Mouse (Mus musculus) forebrain, embryonic 14.5 days (tissue): ENCODE measurements around the gene Tusc2. TPM values are rescaled to one million over a fixed set of nuclear protein-coding genes. Genes with fewer than 3 reads are reported as not detected.
A peak's percentile ranks its signal among the peaks of the same experiment; 100 is the strongest.

ENCODE experiments used
- ATAC-seq: fragments of 200-750 bp; cut with Nextera tagmentation; 2 replicates; pipeline ENCODE4 v1.8.0; 2017; ENCODE audit warnings: mild to moderate bottlenecking, moderate library complexity
- DNase-seq: peaks from one replicate; pipeline ENCODE4 v3.0.0-alpha.2; 2015; ENCODE audit warnings: low spot score
- H3K27ac ChIP-seq: fragments of 300-500 bp; sonication (generic); 2 replicates; pipeline ENCODE4 v1.5.1; 2014; ENCODE audit warnings: low read depth, mild to moderate bottlenecking, control low read depth, low read length, moderate library complexity
- H3K27me3 ChIP-seq: fragments of 300-500 bp; sonication (generic); replicated peaks from 2 replicates; pipeline ENCODE4 v1.6.1; 2014; ENCODE audit warnings: low read length, control low read depth, mixed read lengths; ENCODE audit not compliant: control insufficient read depth, insufficient read depth
- H3K36me3 ChIP-seq: fragments of 300-500 bp; sonication (generic); 2 replicates; pipeline ENCODE4 v1.6.1; 2014; ENCODE audit warnings: low read length, control low read depth; ENCODE audit not compliant: control insufficient read depth, insufficient read depth
- H3K4me1 ChIP-seq: fragments of 300-500 bp; sonication (generic); 2 replicates; pipeline ENCODE4 v1.6.1; 2014; ENCODE audit warnings: antibody characterized with exemption, low read length, control low read depth; ENCODE audit not compliant: control insufficient read depth, insufficient read depth
- H3K4me2 ChIP-seq: fragments of 300-500 bp; sonication (generic); 2 replicates; pipeline ENCODE4 v1.6.1; 2014; ENCODE audit warnings: mild to moderate bottlenecking, control low read depth, low read length
- H3K4me3 ChIP-seq: fragments of 300-500 bp; sonication (generic); 2 replicates; pipeline ENCODE4 v1.5.1; 2014; ENCODE audit warnings: low read depth, low read length, control low read depth
- H3K9ac ChIP-seq: fragments of 300-500 bp; sonication (generic); 2 replicates; pipeline ENCODE4 v1.6.1; 2014; ENCODE audit warnings: mild to moderate bottlenecking, low read length, control low read depth, moderate library complexity
- H3K9me3 ChIP-seq: fragments of 300-500 bp; sonication (generic); replicated peaks from 2 replicates; pipeline ENCODE4 v1.6.1; 2016; ENCODE audit warnings: low read length, control low read depth, mixed read lengths; ENCODE audit not compliant: control insufficient read depth
- WGBS: fragments of 180-500 bp; shearing (Covaris S2); extraction: QIAGEN DNeasy Blood & Tissue Kit; methylation state at CpG from one replicate; pipeline ENCODE4 v1.1.7; 2014; 5-methylcytosine and 5-hydroxymethylcytosine counted together
- polyA plus RNA-seq: library from polyadenylated mRNA; unstranded; fragments of >200 nt; fragmentation: Nextera tagmentation; extraction: Ambion mirVana; gene quantifications from 2 replicates; pipeline ENCODE4 v1.2.1, GENCODE M21; 2014

Tusc2 gene
- polyA plus RNA-seq, 1 experiment from 2014 or later = 107 TPM

DNA sequence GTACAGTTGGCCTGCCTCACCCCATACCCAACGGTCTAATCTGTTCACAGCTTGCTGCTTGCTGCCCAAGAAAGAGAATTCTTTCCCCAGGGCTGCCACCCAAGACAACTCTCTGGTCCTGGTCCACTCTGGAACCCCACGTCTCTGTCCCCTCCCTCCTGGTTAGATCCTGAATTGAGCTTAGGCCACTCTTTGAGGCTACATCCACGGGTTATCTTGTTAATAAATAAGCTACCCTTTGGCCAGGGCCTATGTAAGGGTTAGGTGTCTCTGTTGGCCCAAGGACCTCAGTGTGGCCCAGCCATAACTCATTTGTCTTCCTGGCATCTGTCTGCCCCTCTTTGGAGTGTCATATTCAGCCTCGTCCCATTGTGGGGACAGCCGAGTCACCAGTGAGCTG is 35.3 kb downstream of the Tusc2 start:
- no peak overlapping the region for H3K9ac ChIP-seq
- peaks cover 13% of the 10 kb centered on the region; the same call in 1 of the 2 replicates for H3K36me3 ChIP-seq
- H3K4me2 ChIP-seq = no peak overlapping the region
- no peaks in the 10 kb centered on the region for H3K9me3 ChIP-seq
- H3K27me3 ChIP-seq = no peaks in the 10 kb centered on the region
- no peak overlapping the region for H3K27ac ChIP-seq
- no peak for ATAC-seq
- no peak for DNase-seq
- WGBS = 88% methylated on average over 5 of the region's 5 CpGs
- no peak overlapping the region for H3K4me3 ChIP-seq
- H3K4me1 ChIP-seq = no peaks in the 10 kb centered on the region

DNA sequence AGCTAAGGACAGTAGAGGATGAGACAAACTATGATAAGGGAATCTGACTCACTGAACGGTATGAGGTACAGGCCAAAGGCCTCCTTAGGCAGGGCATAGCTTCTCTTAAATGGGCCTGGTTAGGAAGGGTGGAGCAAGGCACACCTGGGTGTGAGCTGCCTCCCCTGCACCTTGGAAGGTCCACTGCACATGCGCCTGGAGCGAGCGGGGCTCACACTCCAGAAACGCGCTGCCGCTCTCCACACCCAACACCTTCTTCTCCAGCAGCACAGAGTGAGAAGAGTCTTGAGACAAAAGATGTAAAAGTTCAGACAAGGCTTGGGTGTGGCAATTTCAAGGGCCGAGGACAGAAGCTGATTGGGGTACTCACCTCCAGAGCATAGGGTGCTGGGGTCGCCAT is 36.4 kb downstream of the Tusc2 start:
- WGBS = 91% methylated on average over 9 of the region's 9 CpGs
- no peak for ATAC-seq

GRCm38 (mm10) chr9:107599842-107600241 is 36.8 kb downstream of the Tusc2 start:
- WGBS = 79% methylated on average over 14 of the region's 14 CpGs
- Histone ChIP-seq H3K36me3 (0 out of 2 replicates have a peak, but pooled peaks cover 3% of the 10 kb centered on the region), H3K27me3 (no peaks in the 10 kb centered on the region), H3K9me3 (no peaks in the 10 kb centered on the region), H3K4me2 (no peak overlapping the region), H3K4me1 (peaks cover 2% of the 10 kb centered on the region; the same call in 1 of the 2 replicates), H3K9ac (no peak overlapping the region), H3K27ac (no peak overlapping the region), H3K4me3 (no peak overlapping the region)
- DNase-seq (peak; percentile 36), ATAC-seq (no peak)

More for the DNA sequence above, 36.4 kb downstream of the Tusc2 start:
- Histone ChIP-seq H3K4me1 (no peaks in the 10 kb centered on the region), H3K27ac (no peak overlapping the region), H3K9me3 (no peaks in the 10 kb centered on the region), H3K9ac (no peak overlapping the region), H3K4me2 (no peak overlapping the region), H3K4me3 (no peak overlapping the region), H3K36me3 (peaks cover 3% of the 10 kb centered on the region; the same call in 1 of the 2 replicates), H3K27me3 (no peaks in the 10 kb centered on the region)
- DNase-seq = no peak

- H3K4me1 ChIP-seq = peaks cover 3% of the 10 kb centered on the region; the same call in 1 of the 2 replicates
- H3K27me3 ChIP-seq = no peaks in the 10 kb centered on the region
- H3K4me2 ChIP-seq = no peak overlapping the region
- 78% methylated on average over 12 of the region's 12 CpGs for WGBS
- ATAC-seq (no peak), DNase-seq (no peak)
- no peak overlapping the region for H3K4me3 ChIP-seq
- H3K9me3 ChIP-seq = no peaks in the 10 kb centered on the region
- H3K9ac ChIP-seq = no peak overlapping the region
- H3K36me3 ChIP-seq = no peaks in the 10 kb centered on the region
- H3K27ac ChIP-seq = no peak overlapping the region
Observed at GRCm38 (mm10) chr9:107600745-107601144, 37.7 kb downstream of the Tusc2 start.

GRCm38 (mm10) chr9:107601275-107601674 is 38.2 kb downstream of the Tusc2 start:
- Histone ChIP-seq H3K4me2 (no peak overlapping the region), H3K4me1 (peaks cover 3% of the 10 kb centered on the region; the same call in 1 of the 2 replicates), H3K9ac (no peak overlapping the region), H3K4me3 (no peak overlapping the region), H3K36me3 (no peaks in the 10 kb centered on the region), H3K9me3 (no peaks in the 10 kb centered on the region), H3K27ac (no peak overlapping the region), H3K27me3 (no peaks in the 10 kb centered on the region)
- ATAC-seq (no peak), DNase-seq (no peak)
- 87% methylated on average over 11 of the region's 11 CpGs for WGBS

DNA sequence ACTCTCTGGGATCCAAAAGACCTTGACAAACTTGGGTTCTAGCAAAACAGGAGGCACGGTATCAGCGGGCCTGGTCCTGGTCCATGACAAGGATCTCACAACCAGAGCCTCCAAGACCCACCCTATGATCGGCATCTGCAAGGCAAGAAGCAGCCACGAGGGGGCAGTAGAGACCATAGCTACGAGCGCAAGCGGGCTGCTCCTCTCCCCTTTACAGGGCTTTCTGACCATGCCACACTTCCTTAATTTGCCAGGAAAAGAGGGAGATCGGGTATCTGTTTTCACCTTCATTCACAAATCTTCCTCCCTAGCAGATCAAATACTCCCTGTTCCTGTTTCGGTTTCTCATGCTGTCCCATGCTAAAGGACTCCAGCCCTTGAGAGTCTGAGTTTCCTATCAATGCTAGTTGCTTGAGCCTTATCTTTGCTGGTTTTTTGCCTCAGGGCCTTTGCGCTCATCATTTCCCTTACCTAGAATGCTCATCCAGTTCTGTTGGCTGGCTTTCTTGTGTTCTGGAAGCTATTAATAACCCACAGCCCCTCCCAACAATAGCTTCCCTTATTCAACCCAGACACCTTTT is 39.1 kb downstream of the Tusc2 start:
- H3K9ac ChIP-seq = 0 out of 2 replicates have a peak overlapping the region, but pooled peaks have one; percentile 3
- peak; percentile 86 for ATAC-seq
- H3K27ac ChIP-seq = no peak overlapping the region
- no peaks in the 10 kb centered on the region for H3K27me3 ChIP-seq
- no peak overlapping the region for H3K4me2 ChIP-seq
- DNase-seq = peak; percentile 93
- WGBS = 13% methylated on average over 10 of the region's 10 CpGs
- no peaks in the 10 kb centered on the region for H3K9me3 ChIP-seq
- H3K4me1 ChIP-seq = peaks cover 3% of the 10 kb centered on the region; the same call in 1 of the 2 replicates
- H3K36me3 ChIP-seq = no peaks in the 10 kb centered on the region
- no peak overlapping the region for H3K4me3 ChIP-seq

- H3K36me3 ChIP-seq = no peaks in the 10 kb centered on the region
- no peak overlapping the region for H3K4me3 ChIP-seq
- WGBS = 83% methylated on average over 6 of the region's 6 CpGs
- H3K4me2 ChIP-seq = no peak overlapping the region
- no peaks in the 10 kb centered on the region for H3K9me3 ChIP-seq
- no peak overlapping the region for H3K9ac ChIP-seq
- ATAC-seq = no peak
- H3K27me3 ChIP-seq = no peaks in the 10 kb centered on the region
- peaks cover 3% of the 10 kb centered on the region; the same call in 1 of the 2 replicates for H3K4me1 ChIP-seq
- no peak overlapping the region for H3K27ac ChIP-seq
- no peak for DNase-seq
Observed at GRCm38 (mm10) chr9:107603251-107603650, 40.2 kb downstream of the Tusc2 start.

DNA sequence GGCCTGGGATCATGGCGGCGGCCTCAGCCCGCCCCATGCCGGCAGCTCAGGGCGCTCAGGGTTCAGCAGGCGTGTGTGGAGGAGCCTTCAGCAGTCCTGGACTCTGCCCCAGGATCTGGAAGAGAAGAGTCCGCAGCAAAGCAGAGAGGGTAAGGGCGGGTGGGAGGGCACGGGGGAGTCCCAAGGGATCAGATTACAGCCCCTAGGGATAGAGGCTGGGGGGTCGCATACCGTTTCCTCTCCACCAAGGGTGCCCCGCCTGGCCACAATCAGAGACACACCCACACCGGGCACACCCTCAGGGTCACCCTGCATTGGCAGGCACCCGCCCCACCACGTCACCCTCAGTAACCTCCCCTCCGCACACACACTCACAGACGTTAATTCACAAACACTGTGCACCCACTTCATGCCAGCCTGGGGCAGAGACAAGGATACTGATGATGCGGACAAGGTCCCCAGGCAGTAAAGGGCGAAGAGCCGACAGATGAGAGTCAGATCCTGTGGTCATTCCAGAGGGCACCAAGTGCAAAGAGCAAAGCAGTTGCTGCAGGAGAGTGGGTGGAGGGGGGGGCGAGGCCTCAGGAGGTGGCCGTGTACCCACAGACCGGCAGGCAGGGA is 42.1 kb downstream of the Tusc2 start:
- Histone ChIP-seq H3K4me3 (no peak overlapping the region), H3K4me2 (no peak overlapping the region), H3K4me1 (peaks cover 5% of the 10 kb centered on the region; the same call in 1 of the 2 replicates)

GRCm38 (mm10) chr9:107606591-107606990 is 43.5 kb downstream of the Tusc2 start:
- Histone ChIP-seq H3K9ac (no peak overlapping the region), H3K27me3 (no peaks in the 10 kb centered on the region), H3K27ac (no peak overlapping the region), H3K9me3 (no peaks in the 10 kb centered on the region), H3K4me3 (no peak overlapping the region), H3K36me3 (no peaks in the 10 kb centered on the region), H3K4me2 (no peak overlapping the region), H3K4me1 (peaks cover 9% of the 10 kb centered on the region)
- DNase-seq (no peak), ATAC-seq (no peak)
- WGBS = 29% methylated on average over 9 of the region's 9 CpGs

More for the DNA sequence above, 42.1 kb downstream of the Tusc2 start:
- ATAC-seq (no peak), DNase-seq (no peak)
- Histone ChIP-seq H3K9me3 (no peaks in the 10 kb centered on the region), H3K27me3 (no peaks in the 10 kb centered on the region), H3K36me3 (no peaks in the 10 kb centered on the region), H3K27ac (no peak overlapping the region), H3K9ac (0 out of 2 replicates have a peak overlapping the region, but pooled peaks have one; percentile 29)
- 47% methylated on average over 23 of the region's 23 CpGs for WGBS
